Mouse (Mus musculus): ENCODE measurements around the gene Atrnl1. TPM values are rescaled to one million over a fixed set of nuclear protein-coding genes. Genes with fewer than 3 reads are reported as not detected.

Atrnl1 gene
- polyA plus RNA-seq, 1 experiment from 2014 or later = 8.9 TPM

GRCm38 (mm10) chr19:57803483-57803820, 192.6 kb downstream of the Atrnl1 start:
- Histone ChIP-seq H3K4me1 (0 out of 2 replicates have a peak, but pooled peaks cover 4% of the 10 kb centered on the region), H3K36me3 (no peaks in the 10 kb centered on the region), H3K4me3 (no peak overlapping the region), H3K4me2 (replicated peaks) (no peak overlapping the region), H3K9ac (replicated peaks) (no peak overlapping the region), H3K27me3 (no peaks in the 10 kb centered on the region), H3K9me3 (no peaks in the 10 kb centered on the region), H3K27ac (replicated peaks) (no peak overlapping the region)
- 87% methylated on average over 3 of the region's 3 CpGs for WGBS
- no peak for ATAC-seq (replicated peaks)

GRCm38 (mm10) chr19:57808363-57808762, 197.5 kb downstream of the Atrnl1 start:
- H3K27me3 ChIP-seq = no peaks in the 10 kb centered on the region
- H3K9ac ChIP-seq (replicated peaks) = no peak overlapping the region
- 67% methylated on average over 2 of the region's 2 CpGs for WGBS
- H3K9me3 ChIP-seq = no peaks in the 10 kb centered on the region
- H3K4me1 ChIP-seq = no peaks in the 10 kb centered on the region
- H3K27ac ChIP-seq (replicated peaks) = no peak overlapping the region
- H3K4me3 ChIP-seq = no peak overlapping the region
- no peak for ATAC-seq (replicated peaks)
- no peaks in the 10 kb centered on the region for H3K36me3 ChIP-seq
- H3K4me2 ChIP-seq (replicated peaks) = no peak overlapping the region

DNA sequence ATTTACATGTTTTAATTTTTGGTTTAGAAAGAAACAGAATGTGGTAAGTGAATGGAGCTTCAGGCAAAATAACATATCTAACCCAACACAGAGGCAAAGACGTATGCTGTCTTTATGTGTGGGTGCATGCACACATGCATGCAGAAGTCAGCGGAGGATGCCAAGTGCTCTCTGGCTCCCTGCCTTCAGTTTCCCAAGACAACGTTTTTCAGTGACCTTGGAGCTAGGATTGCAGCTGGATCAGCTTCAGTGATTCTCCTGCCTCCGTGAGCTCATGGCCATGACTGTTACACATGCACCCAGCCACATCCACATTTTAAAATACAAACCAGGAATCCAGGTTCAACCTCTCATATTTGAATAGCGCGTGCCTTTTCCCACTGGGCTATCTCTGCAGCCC, 203.5 kb downstream of the Atrnl1 start:
- no peak overlapping the region for H3K4me2 ChIP-seq (replicated peaks)
- WGBS = 77% methylated on average over 6 of the region's 6 CpGs
- no peak overlapping the region for H3K4me3 ChIP-seq
- H3K27me3 ChIP-seq = no peaks in the 10 kb centered on the region
- ATAC-seq (replicated peaks) = no peak
- no peak overlapping the region for H3K9ac ChIP-seq (replicated peaks)
- no peak overlapping the region for H3K27ac ChIP-seq (replicated peaks)
- no peaks in the 10 kb centered on the region for H3K9me3 ChIP-seq
- H3K36me3 ChIP-seq = no peaks in the 10 kb centered on the region
- no peaks in the 10 kb centered on the region for H3K4me1 ChIP-seq

DNA sequence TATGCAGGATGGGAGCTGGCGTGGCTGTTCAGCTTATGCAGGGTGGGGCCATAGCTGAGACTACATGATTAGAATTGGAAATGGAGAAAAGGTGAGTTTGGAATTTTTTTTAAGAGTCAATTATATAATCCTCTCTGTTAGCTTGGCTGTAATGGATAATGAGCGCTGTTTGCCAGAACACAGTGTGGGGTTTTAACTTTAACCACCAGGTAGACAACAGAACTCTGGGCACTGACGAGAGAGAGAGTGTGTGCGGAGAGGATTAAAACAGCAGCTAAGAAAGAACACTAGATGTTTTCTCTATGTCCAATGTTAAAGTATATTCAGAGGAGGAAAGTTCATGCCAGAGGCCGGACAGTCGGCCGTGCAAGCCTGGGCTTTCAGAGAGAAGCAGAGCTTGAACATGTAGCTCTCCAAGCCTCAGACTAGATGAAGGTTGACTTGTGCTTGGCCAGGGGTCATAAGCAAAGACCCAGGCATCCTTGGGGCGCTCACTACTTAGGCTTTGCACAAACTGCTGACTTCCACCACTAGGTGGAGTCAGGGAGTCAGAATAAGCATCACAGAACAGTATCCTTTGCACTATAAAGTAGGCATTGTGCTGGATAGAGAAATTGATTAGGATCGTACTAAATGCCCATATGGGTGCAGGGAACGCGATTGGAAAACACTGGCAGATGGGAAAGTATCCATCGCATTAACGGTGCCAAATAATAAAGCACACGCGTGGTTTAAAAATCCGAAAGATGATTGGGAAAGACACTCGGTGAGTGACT, 205.6 kb downstream of the Atrnl1 start:
- Histone ChIP-seq H3K36me3 (no peaks in the 10 kb centered on the region), H3K27me3 (no peaks in the 10 kb centered on the region), H3K4me1 (no peaks in the 10 kb centered on the region), H3K4me3 (no peak overlapping the region), H3K4me2 (replicated peaks) (no peak overlapping the region), H3K27ac (replicated peaks) (no peak overlapping the region), H3K9ac (replicated peaks) (no peak overlapping the region), H3K9me3 (no peaks in the 10 kb centered on the region)
- peak; percentile 68 for ATAC-seq (replicated peaks)
- 71% methylated on average over 17 of the region's 17 CpGs for WGBS

GRCm38 (mm10) chr19:57817736-57818135, 206.9 kb downstream of the Atrnl1 start:
- WGBS = 48% methylated on average over 11 of the region's 11 CpGs
- H3K4me1 ChIP-seq = no peaks in the 10 kb centered on the region
- H3K4me3 ChIP-seq = no peak overlapping the region
- H3K36me3 ChIP-seq = no peaks in the 10 kb centered on the region
- no peak overlapping the region for H3K9ac ChIP-seq (replicated peaks)
- no peak overlapping the region for H3K4me2 ChIP-seq (replicated peaks)
- no peaks in the 10 kb centered on the region for H3K9me3 ChIP-seq
- H3K27me3 ChIP-seq = no peaks in the 10 kb centered on the region
- no peak for ATAC-seq (replicated peaks)
- no peak overlapping the region for H3K27ac ChIP-seq (replicated peaks)

GRCm38 (mm10) chr19:57823446-57823845, 212.6 kb downstream of the Atrnl1 start:
- Histone ChIP-seq H3K4me3 (no peak overlapping the region), H3K36me3 (no peaks in the 10 kb centered on the region), H3K4me2 (replicated peaks) (no peak overlapping the region), H3K27me3 (no peaks in the 10 kb centered on the region), H3K4me1 (no peaks in the 10 kb centered on the region), H3K9me3 (no peaks in the 10 kb centered on the region), H3K27ac (replicated peaks) (no peak overlapping the region), H3K9ac (replicated peaks) (no peak overlapping the region)
- ATAC-seq (replicated peaks) = no peak
- 88% methylated on average over 4 of the region's 4 CpGs for WGBS

- Histone ChIP-seq H3K9ac (replicated peaks) (no peak overlapping the region), H3K27me3 (no peaks in the 10 kb centered on the region), H3K9me3 (no peaks in the 10 kb centered on the region), H3K4me3 (no peak overlapping the region), H3K27ac (replicated peaks) (no peak overlapping the region), H3K4me1 (no peaks in the 10 kb centered on the region), H3K36me3 (no peaks in the 10 kb centered on the region), H3K4me2 (replicated peaks) (no peak overlapping the region)
- WGBS = 91% methylated on average over 13 of the region's 13 CpGs
- ATAC-seq (replicated peaks) = no peak
Measured at GRCm38 (mm10) chr19:57825271-57826207, 214.7 kb downstream of the Atrnl1 start.

DNA sequence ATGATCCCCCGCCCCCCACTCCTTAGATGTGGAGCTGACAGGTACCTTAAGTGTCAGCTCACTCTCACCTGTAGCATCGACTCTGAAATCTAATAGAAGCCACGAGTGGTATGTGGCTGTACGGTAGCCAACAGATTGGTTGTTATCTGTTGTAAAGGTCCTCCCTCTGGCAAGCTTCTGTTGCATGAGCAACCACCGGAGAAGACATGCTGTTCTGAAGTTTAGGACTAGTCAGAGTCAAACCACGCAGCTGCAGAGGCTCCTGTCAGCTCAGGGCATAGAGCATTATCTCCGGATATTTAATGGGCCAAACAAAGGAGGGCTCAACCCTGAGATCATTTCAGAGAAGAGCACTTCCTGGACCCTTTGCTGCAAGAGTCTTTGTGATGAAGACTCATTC, 222.2 kb downstream of the Atrnl1 start:
- Histone ChIP-seq H3K36me3 (no peaks in the 10 kb centered on the region), H3K9ac (replicated peaks) (no peak overlapping the region), H3K4me3 (no peak overlapping the region), H3K27me3 (no peaks in the 10 kb centered on the region), H3K4me2 (replicated peaks) (no peak overlapping the region), H3K4me1 (no peaks in the 10 kb centered on the region), H3K27ac (replicated peaks) (no peak overlapping the region), H3K9me3 (no peaks in the 10 kb centered on the region)
- 88% methylated on average over 7 of the region's 7 CpGs for WGBS
- ATAC-seq (replicated peaks) = no peak

DNA sequence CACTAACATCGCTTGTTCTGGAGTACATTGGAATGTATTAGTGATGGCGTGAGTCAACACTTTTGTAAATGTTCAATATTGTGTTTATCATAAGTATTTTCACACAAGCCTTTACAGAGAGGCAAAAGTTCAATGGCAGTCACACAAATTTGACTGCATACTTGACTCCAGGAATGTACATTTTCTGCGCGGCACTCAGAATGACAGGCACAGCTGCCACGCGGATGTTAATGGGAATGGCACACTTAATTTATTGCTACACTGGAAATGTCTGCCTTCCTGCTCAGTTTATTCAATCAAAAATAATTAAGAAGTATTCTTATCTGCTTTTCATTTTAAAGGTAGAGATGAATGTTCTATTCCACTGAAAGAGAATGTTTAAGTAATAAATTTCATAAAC, 227.0 kb downstream of the Atrnl1 start:
- no peak overlapping the region for H3K9ac ChIP-seq (replicated peaks)
- no peak overlapping the region for H3K4me3 ChIP-seq
- no peaks in the 10 kb centered on the region for H3K9me3 ChIP-seq
- H3K36me3 ChIP-seq = no peaks in the 10 kb centered on the region
- no peaks in the 10 kb centered on the region for H3K4me1 ChIP-seq
- H3K27ac ChIP-seq (replicated peaks) = no peak overlapping the region
- no peaks in the 10 kb centered on the region for H3K27me3 ChIP-seq
- 71% methylated on average over 6 of the region's 6 CpGs for WGBS
- no peak for ATAC-seq (replicated peaks)
- no peak overlapping the region for H3K4me2 ChIP-seq (replicated peaks)

DNA sequence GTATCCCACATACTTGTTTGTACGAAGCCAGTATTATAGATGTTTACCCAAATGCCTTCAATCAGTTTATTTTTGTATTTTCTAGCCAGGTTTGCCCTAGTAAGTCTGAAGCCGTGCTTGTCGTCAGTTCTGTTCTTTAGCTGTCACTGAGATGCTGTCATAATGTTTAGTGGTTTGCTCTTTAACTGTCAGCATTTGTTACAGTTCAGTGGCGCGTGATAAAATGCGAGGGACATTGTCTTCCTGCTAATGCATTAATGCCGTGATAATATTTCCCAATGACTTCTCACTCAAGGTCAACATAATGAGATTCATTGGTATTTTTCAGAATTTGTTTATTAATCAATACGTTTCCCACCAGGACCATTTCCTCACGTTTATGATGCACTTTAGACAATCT, 227.7 kb downstream of the Atrnl1 start:
- Histone ChIP-seq H3K27ac (replicated peaks) (no peak overlapping the region), H3K27me3 (no peaks in the 10 kb centered on the region), H3K9me3 (no peaks in the 10 kb centered on the region), H3K4me2 (replicated peaks) (no peak overlapping the region), H3K36me3 (no peaks in the 10 kb centered on the region), H3K4me1 (no peaks in the 10 kb centered on the region), H3K9ac (replicated peaks) (no peak overlapping the region), H3K4me3 (no peak overlapping the region)
- 68% methylated on average over 9 of the region's 9 CpGs for WGBS
- no peak for ATAC-seq (replicated peaks)

GRCm38 (mm10) chr19:57849915-57850314, 239.1 kb downstream of the Atrnl1 start:
- no peaks in the 10 kb centered on the region for H3K9me3 ChIP-seq
- no peak overlapping the region for H3K4me3 ChIP-seq
- H3K27ac ChIP-seq (replicated peaks) = no peak overlapping the region
- peaks cover 3% of the 10 kb centered on the region; the same call in 1 of the 2 replicates for H3K4me1 ChIP-seq
- H3K36me3 ChIP-seq = no peaks in the 10 kb centered on the region
- no peak for ATAC-seq (replicated peaks)
- WGBS = 77% methylated on average over 5 of the region's 7 CpGs
- H3K4me2 ChIP-seq (replicated peaks) = no peak overlapping the region
- no peaks in the 10 kb centered on the region for H3K27me3 ChIP-seq
- H3K9ac ChIP-seq (replicated peaks) = no peak overlapping the region

- Histone ChIP-seq H3K4me1 (peaks cover 10% of the 10 kb centered on the region), H3K4me2 (replicated peaks) (no peak overlapping the region), H3K27me3 (no peaks in the 10 kb centered on the region), H3K36me3 (no peaks in the 10 kb centered on the region), H3K4me3 (no peak overlapping the region), H3K9me3 (no peaks in the 10 kb centered on the region), H3K9ac (replicated peaks) (no peak overlapping the region), H3K27ac (replicated peaks) (no peak overlapping the region)
- WGBS = 84% methylated on average over 4 of the region's 4 CpGs
- no peak for ATAC-seq (replicated peaks)
Measured at GRCm38 (mm10) chr19:57868350-57868749, 257.5 kb downstream of the Atrnl1 start.

All from forebrain, embryonic 15.5 days (tissue).